Mouse (Mus musculus) testis, postnatal 14 days (tissue): ENCODE measurements around the gene Olfr532.
"Not testable (repeated sequence)": the region's sequence is repeated elsewhere in the genome, so short reads cannot be mapped to it uniquely, and the experiment has no call there.

Source experiments
- DNase-seq: peaks from one replicate; pipeline ENCODE4 v3.0.0; 2021; ENCODE audit warnings: low spot score

Olfr532 gene

GRCm38 (mm10) chr7:140421539-140421938, at the start of gene Olfr532:
Olfr532 (minus strand) TSS chr7:140421639.
- DNase-seq: no peak

GRCm38 (mm10) chr7:140463070-140463469, 41.6 kb upstream of the Olfr532 start, which contains the start of gene Olfr533:
Olfr533 (plus strand) TSS chr7:140463370.
- not testable (repeated sequence) for DNase-seq

- no peak for DNase-seq
Observed at GRCm38 (mm10) chr7:140443141-140443540, 21.7 kb upstream of the Olfr532 start.

GRCm38 (mm10) chr7:140402818-140403217, 18.6 kb downstream of the Olfr532 start, which contains the start of gene Olfr531:
Olfr531 (minus strand) TSS chr7:140402918.
- DNase-seq: no peak

DNA sequence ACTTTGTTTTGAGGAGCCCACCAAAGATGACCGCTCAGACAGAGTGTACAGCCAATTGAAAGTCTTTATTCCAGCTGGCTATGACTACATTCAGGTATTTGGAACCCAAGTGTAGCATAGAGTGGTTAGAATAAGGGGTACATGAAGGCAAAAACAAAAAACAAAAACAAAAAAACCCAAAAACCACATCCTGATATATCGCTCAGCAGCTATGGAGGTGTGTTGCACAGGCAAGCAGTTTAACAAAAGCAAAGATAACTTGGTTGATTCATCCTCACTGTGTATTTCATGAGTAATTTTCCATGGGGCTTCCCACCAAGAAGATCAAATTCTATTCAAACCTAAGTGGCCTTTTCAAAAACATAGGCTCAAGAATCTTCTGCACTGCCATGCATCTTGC, 44.5 kb downstream of the Olfr532 start:
- DNase-seq: no peak

GRCm38 (mm10) chr7:140376231-140376630, 45.2 kb downstream of the Olfr532 start, which contains the start of gene Olfr530:
Olfr530 (minus strand) TSS chr7:140376331.
- DNase-seq: no peak

DNA sequence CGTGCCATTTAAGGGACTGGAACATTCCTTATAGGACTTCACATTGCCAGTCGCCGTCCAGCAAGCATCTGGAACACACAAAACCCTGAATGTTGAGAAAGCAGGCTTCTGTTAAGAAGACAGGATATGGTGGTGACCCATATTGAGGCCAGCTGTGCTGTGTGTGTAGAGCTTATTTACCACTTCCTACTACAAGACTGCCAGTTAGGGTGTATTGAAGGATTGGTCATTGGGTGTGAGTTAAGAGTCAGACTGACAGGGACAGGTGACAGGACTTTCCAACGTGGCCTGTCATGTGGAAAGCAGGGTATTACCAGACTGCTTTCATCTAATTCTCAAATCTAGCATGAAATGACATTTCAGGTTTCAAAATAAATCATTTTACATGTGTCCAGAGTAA, 47.1 kb downstream of the Olfr532 start:
- no peak for DNase-seq
